Mouse (Mus musculus) c-Kit-positive CD71-positive TER-119-positive erythroid progenitor cells, embryonic 14.5 days (primary cell): Measurements from ENCODE around the gene Coro7.
"Not testable (repeated sequence)": the region's sequence is repeated elsewhere in the genome, so short reads cannot be mapped to it uniquely, and the experiment has no call there.

Experiments used
- DNase-seq: peaks from one replicate; pipeline ENCODE4 v3.0.0-alpha.2; 2013; ENCODE audit warnings: low spot score

Gene Coro7

GRCm38 (mm10) chr16:4682628-4683179 is 3.1 kb upstream of the Coro7 start:
- DNase-seq = no peak

DNA sequence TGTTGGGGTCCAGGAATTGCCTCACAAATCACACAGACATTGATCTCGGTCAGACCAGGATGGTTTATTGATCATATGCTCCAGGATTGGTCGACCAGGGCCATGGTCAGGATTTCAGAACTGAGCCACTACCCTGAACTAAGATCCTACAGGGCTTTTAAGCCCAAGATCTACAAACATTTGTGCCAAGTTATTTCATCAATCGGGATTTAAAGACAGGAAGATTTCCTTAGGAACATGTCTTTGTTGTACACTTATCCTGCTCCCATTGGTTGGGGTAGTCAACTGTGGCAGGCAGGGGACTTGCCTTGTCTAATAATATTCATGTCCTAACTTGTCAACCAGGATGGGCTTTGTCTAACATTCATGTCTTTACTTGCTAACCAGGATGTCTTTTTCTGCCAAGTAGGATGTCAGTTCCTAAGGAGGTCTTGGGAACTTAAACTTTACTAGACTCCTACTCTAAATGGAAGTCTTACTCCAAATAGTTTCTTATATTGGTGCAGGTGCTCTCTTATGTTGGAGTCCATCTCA is 1.4 kb upstream of the Coro7 start:
- DNase-seq = not testable (repeated sequence)

DNA sequence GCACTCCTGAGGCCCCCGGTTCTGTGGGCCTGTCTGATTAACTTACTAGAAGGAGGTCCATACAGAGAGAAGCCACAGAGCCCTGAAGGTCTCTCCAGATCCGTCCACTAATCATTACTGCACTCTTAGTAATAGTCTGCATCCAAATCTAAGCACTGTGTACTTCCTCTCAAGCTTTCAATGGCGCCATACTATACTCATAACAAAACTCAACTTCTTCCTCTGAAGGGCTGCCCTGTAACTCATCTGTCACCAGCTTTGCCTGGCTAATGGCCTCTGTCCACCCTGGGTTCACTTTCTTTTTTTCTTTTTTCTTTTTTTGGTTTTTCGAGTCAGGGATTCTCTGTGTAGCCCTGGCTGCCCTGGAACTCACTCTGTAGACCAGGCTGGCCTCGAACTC is 1.5 kb downstream of the Coro7 start:
- DNase-seq = no peak

GRCm38 (mm10) chr16:4676836-4677235 is 2.7 kb downstream of the Coro7 start:
- DNase-seq = no peak

DNA sequence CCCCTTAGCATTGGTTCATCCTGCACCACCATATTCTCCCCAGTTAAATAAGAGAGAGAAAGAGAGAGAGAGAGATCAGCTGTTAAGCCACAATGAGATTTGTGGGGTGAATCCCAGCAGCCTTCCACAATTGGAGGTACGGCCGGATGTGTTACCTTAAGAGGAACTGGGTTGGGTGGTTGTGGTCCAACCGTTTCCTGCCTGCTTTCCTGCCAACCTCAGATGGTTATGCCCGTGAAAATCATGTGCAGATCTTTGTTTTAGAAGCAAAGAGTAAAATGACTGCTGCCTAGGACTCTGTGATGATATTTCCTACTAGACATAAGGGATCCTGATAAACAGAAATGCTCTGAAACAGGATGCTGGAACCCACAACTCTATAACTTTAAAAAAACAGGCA is 5.5 kb downstream of the Coro7 start:
- no peak for DNase-seq

DNA sequence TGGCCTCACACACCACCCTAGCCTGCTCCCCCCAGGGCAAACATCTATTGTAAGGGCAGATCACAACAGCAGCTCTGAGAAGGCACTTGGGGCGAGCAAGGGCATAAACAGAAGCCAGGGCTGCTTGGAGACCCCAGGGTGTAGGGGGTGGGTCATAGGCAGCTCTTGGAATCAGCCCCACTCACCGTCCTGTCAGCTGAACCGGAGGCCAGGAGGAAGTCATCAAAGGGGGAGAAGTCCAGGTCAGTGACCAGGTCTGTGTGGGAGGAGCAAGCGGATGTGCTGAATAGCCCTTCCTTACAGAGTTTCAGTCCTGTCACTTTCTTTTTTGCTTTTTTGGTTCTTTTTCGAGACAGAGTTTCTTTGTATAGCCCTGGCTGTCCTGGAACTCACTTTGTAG is 9.3 kb downstream of the Coro7 start:
- no peak for DNase-seq

- peak; percentile 83 for DNase-seq
These were observed 12.3 kb downstream of the Coro7 start for GRCm38 (mm10) chr16:4667190-4667808.

- no peak for DNase-seq
These were observed 13.9 kb downstream of the Coro7 start for GRCm38 (mm10) chr16:4665726-4666125.

DNA sequence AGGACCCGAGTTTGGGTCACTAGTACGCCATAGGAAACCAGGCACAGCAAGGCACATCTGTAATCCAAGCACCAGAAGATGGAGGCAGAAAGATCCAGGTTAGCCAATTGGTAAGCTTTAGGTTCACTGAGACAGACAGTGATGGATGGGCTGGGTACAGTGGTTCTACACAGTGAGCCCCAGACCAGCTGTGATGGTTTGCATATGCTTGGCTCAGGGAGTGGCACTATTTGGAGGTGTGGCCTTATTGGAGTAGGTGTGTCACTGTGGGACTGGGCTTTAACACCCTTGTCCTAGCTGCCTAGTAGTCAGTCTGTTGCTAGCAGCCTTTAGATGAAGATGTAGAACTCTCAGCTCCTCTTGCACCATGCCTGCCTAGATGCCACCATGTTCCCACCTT is 15.8 kb downstream of the Coro7 start:
- no peak for DNase-seq

DNA sequence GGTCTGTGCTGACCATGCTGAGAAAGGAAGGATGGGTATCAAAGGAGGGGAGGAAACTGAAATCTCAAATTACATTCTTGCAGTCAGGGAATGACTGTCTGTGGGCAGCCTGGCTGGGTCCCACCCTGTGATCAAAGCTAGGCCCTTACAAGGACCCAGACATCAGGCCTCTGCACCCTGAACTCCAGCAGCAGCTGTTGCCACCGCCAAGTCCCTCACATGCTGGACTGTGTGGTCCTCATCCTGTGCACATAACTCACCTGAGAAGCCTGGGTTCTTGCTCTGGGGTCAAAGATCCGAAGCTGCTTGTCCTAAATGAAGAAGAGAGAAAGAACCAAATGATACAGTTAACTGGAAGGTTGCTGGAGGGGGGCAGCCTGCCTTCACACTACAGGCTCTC is 18.0 kb downstream of the Coro7 start:
- no peak for DNase-seq

- no peak for DNase-seq
These were observed 20.3 kb downstream of the Coro7 start for GRCm38 (mm10) chr16:4659326-4659725.

DNA sequence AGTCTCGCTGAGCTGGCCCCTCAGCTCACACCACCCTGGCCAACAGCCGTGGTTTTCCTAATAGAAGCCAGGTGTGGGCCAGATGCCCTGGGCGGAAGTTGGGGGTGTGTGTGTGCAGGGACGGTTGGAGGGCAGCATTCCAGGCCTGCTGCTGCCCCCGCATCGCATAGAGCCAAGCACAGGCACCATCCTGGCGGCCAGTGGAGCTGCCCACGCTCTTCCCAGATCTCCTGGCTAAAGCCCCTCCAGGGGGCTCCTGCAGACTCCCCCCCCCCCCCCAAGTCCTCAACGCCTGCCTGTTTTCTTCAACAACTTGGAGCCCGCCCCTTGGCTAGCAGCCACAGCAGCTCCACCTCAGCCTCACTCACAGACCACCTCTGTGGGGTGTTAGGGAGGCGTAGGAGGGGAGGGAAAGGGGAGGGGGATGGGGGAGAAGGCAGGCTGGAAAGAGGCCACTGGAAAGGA is 20.8 kb downstream of the Coro7 start:
- DNase-seq = no peak

- no peak for DNase-seq
These were observed 23.0 kb downstream of the Coro7 start for GRCm38 (mm10) chr16:4656571-4657081.

DNA sequence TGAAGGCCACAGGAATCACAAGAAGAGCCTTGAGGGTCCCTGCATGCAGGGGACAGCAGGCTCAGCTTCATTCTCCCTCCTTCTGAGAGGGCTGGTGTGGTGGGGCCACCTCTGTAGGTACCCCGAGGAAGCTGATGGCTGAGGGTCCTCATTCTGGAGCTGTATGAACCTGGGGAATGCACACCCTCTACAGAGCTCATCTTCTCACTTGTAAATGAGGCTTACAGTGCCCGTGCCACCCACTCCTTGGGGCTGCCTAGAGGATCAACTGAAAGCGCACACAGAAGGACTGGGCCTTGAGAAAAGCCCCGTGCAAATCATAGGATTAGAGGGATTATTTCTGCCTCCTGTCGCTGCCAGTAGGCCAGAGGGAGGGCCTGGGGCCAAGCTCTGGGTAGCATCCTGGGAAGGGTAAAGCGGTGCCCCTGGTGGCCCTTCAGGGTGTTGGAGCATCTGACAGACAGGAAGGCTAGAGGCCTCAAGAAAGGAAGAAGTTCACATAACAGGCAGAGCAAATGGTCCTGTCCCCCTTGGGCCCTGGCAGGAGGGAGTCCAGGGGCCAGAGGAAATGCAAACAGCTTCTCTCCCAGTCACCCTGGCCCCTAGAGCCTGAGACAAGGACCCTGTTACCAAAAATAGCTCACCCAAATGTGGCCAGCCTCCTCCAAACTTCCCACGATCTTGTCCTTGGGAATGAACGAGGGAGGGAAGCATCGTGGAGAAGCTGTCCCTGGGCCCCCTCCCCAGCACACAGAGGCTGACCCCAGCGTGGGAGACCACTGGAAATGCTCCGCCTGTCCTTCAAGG is 23.6 kb downstream of the Coro7 start:
- no peak for DNase-seq

GRCm38 (mm10) chr16:4655251-4655734 is 24.3 kb downstream of the Coro7 start:
- DNase-seq = no peak

GRCm38 (mm10) chr16:4654706-4655105 is 24.9 kb downstream of the Coro7 start:
- DNase-seq = no peak

GRCm38 (mm10) chr16:4652707-4653416 is 26.7 kb downstream of the Coro7 start:
- DNase-seq = no peak

- no peak for DNase-seq
These were observed 28.0 kb downstream of the Coro7 start for GRCm38 (mm10) chr16:4651624-4652023.

DNA sequence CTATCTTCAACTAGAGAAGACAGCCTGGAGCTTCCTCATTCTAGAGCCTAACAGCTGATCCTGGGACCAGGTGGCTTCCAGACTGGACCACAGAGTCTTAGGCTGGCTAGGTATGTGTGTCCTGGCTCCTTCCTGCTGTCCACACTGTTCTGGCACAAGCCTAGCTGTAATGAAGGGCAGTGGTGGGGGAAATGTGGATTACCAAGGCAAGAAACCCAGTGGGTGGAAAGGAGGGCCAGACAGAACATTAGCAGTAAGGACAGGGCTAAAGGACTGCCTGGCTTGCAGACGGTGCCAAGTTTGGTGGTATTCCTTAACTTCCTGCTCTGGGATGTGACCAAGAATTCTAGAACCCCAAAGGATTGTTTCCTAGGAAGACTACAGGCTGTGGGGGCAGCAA is 28.5 kb downstream of the Coro7 start:
- no peak for DNase-seq

GRCm38 (mm10) chr16:4650161-4650560 is 29.4 kb downstream of the Coro7 start:
- DNase-seq = no peak

DNA sequence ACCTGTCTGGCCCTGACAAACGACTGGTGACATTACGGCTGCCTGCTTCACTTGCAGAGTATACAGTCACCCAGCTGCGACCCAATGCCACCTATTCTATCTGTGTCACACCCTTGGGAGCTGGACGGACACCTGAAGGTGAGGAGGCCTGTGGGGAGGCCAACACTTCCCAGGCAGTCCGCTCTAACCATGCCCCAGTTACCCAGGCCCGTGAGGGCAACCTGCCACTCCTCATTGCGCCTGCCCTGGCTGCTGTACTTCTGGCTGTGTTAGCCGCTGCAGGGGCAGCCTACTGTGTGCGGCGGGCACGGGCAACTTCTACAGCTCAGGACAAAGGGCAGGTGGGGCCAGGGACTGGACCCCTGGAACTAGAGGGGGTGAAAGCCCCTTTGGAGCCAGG is 29.9 kb downstream of the Coro7 start:
- no peak for DNase-seq

DNA sequence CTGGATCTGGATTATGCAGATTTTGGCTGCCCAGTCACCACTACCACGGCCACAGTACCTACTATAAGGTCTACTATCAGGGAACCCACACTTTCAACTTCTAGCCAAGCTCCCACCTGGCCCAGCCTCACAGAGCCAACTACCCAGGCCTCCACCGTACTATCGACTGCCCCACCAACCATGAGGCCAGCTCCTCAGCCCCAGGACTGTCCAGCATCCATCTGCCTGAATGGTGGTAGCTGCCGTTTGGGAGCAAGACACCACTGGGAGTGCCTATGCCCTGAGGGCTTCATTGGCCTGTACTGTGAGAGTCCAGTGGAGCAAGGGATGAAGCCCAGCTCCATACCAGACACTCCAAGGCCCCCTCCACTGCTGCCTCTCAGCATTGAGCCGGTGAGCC is 30.4 kb downstream of the Coro7 start:
- DNase-seq = no peak
